Mouse (Mus musculus) urinary bladder, postnatal 36 days (tissue): ENCODE measurements around the gene Fcrl1.
A peak's percentile ranks its signal among the peaks of the same experiment; 100 is the strongest.
"Not testable (repeated sequence)": the region's sequence is repeated elsewhere in the genome, so short reads cannot be mapped to it uniquely, and the experiment has no call there.

Source experiments
- DNase-seq, 2 experiments: peaks; one replicate each; pipeline ENCODE4 v3.0.0; 2022; ENCODE audit warnings: low spot score in 2 of 2, mixed read lengths in 1 of 2

The Fcrl1 gene

GRCm38 (mm10) chr3:87376195-87377165 is at the start of gene Fcrl1:
Gene Fcrl1, plus strand, starts transcription at chr3:87376387.
- no peak for DNase-seq

- DNase-seq = no peak
Measured at GRCm38 (mm10) chr3:87337899-87338298, 38.3 kb upstream of the Fcrl1 start.

- DNase-seq = not testable (repeated sequence)
Measured at GRCm38 (mm10) chr3:87350992-87351391, 25.2 kb upstream of the Fcrl1 start.

DNA sequence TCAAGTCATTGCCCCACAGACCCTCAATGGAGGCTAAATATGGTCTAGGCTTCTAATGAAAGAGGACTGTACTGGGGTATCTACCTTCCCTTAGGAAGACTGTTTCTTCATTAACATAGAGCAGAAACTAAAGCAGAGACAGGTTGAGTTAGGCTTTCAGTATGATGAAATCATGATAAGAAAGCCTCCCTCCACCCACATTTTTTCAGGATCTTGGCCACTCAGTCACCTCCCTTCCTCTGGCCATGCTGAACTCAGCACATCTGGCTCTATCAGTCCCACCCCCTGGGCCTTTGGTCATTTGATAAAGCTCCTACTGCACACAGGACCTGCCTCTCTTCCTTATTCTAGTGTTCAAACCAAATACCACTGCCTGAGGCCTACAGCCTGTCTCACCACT is 18.6 kb upstream of the Fcrl1 start, which contains the start of gene Cd5l:
TSS of gene Cd5l (plus strand) at position 301 of the 400 bp plus-strand sequence.
- DNase-seq = no peak

- DNase-seq = no peak
Measured at GRCm38 (mm10) chr3:87359215-87359614, 17.0 kb upstream of the Fcrl1 start.

DNA sequence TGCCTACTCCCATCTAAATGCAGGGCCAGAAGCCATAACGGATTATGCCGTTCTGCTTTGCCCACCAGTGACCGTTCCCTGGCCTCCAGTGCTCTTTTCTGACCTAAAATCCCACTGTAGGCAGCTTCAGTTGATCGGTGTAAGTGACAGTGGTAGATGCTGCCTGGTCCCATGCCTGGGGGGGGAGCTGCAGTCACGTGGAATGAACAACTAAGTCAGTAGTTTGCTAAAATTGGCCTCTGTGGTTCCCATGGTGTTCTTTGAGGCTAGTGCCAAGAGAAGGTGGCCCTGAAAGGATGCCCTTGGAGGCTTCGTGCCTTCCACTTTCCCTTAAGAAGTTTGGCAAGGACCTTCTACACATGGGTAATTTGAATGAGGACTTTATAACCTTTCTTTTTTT is 15.7 kb upstream of the Fcrl1 start:
- DNase-seq = no peak

DNA sequence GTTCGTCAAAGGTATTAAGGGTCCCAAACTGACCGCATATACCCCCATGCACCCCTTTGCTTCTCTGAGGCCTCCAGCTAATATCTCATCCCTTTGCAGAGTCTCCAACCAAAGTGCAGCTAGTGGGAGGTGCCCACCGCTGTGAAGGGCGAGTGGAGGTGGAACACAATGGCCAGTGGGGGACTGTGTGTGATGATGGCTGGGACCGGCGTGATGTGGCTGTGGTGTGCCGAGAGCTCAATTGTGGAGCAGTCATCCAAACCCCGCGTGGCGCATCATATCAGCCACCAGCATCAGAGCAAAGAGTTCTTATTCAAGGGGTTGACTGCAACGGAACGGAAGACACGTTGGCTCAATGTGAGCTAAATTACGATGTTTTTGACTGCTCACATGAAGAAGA is 10.5 kb upstream of the Fcrl1 start:
- no peak for DNase-seq

DNA sequence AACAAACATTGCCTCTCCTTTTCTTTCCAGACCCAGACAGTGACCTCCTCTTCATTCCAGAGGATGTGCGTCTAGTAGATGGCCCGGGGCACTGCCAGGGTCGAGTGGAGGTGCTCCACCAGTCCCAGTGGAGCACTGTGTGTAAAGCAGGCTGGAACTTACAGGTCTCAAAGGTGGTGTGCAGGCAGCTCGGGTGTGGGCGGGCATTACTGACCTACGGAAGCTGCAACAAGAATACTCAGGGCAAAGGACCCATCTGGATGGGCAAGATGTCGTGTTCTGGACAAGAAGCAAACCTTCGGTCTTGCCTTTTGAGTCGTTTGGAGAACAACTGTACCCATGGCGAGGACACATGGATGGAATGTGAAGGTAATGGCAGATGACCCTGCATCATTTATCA is 8.7 kb upstream of the Fcrl1 start:
- no peak for DNase-seq

DNA sequence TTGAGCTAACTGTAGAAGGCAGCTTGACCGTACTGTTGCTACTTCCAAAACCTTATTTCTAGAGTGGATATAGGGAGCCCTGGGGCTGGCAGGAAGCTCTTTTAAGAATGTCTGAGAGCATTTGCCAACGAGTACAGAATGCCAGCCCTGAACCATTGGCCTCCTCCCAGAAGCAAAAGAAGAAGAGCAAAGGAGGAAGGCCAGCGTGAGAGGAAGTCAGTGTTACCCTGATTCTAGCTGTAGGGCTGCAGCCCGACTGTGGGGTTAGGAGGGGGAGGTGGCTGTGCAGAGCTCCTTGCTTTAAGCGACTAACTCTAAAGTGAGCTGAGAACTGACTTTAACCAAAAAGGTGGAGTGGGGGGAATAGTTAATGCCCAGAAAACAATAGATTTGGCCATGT is 7.0 kb upstream of the Fcrl1 start:
- no peak for DNase-seq

GRCm38 (mm10) chr3:87377228-87377627 is 1.0 kb downstream of the Fcrl1 start:
- peak; percentile 23 for DNase-seq

- no peak for DNase-seq
Measured at GRCm38 (mm10) chr3:87377719-87378118, 1.5 kb downstream of the Fcrl1 start.

DNA sequence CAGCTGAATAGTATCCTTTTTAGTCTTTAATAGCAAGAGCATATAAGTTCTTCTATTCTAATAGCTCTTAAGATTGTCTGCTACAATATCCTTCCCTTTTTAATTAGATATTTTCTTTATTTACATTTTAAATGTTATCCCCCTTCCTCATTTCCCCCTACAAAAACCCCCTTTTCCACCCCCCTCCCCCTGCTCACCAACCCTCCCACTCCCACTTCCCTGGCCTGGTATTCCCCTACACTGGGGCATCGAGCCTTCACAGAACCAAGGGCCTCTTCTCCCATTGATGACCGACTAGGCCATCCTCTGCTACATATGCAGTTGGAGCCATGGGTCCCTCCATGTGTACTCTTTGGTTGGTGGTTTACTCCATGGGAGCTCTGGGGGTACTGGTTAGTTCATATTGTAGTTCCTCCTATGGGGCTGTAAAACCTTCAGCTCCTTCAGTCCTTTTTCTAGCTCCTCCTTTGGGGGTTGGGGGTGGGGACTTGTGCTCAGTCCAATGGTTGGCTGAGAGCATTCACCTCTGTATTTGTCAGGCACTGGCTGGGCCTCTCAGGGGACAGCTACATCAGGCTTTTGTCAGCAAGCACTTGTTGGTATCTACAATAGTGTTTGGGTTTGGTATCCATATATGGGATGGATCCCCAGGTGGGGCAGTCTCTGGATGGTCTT is 3.6 kb downstream of the Fcrl1 start:
- not testable (repeated sequence) for DNase-seq

- no peak for DNase-seq
Measured at GRCm38 (mm10) chr3:87381806-87382712, 5.9 kb downstream of the Fcrl1 start.

GRCm38 (mm10) chr3:87383308-87383707 is 7.1 kb downstream of the Fcrl1 start:
- DNase-seq = no peak

- DNase-seq = no peak
Measured at GRCm38 (mm10) chr3:87385105-87385504, 8.9 kb downstream of the Fcrl1 start.

DNA sequence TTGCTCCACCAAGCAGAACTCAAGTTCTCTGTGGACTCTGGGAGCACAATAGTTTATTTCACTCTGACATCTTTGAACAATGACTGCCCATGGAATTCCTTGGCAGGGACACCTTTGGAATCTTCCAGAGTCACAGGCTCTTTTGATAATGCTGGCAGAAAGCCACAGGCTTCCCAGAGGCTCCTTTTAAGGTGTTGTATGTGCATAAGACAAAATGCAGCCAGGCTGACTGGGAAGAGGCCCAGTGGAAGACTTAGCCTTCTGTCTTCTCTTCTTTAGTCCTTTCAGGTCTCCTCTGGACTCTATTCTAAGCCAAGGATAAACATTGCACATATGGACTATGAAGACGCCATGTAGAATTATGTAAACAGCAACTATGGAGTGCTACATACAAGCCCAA is 14.7 kb downstream of the Fcrl1 start:
- no peak for DNase-seq

GRCm38 (mm10) chr3:87398809-87399208 is 22.6 kb downstream of the Fcrl1 start:
- DNase-seq = no peak

DNA sequence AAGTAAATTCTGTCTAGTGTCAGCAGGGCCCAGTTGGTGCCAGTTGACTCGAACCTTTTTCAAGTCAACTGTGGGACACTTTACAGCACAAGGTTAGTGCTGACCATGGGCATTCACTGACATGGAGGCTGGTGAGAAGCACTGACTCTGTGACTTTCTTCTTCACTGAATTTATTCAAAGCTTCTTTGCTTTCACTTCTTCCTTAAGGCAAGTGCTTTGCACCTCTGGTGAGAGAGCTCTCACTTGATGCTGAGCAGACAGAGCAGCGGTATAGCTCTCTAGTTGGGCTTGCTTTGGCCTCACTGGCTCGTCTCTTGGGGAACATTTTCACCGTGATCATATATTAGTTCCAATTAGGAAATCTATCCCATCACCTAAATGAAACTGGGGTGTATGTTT is 23.7 kb downstream of the Fcrl1 start:
- DNase-seq = no peak

DNA sequence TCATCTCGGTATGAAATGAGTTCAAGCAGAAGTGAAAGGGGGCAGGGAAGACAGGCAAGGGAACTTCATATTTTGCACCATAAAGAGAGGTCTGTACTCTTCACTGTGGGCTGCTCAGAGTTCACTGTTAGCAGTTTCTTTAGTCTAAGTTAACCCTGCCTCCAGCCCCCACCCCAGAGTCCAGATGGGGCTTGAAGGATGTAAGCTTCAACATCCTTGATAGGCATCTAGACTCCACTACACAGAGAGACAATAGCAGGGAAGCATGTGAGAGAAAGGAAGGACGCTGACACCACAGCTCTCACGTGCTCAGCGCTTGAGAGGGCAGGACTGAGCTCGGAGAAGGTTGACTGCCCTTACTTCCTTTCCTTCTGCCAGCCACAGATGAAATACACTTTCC is 25.1 kb downstream of the Fcrl1 start:
- DNase-seq = no peak

DNA sequence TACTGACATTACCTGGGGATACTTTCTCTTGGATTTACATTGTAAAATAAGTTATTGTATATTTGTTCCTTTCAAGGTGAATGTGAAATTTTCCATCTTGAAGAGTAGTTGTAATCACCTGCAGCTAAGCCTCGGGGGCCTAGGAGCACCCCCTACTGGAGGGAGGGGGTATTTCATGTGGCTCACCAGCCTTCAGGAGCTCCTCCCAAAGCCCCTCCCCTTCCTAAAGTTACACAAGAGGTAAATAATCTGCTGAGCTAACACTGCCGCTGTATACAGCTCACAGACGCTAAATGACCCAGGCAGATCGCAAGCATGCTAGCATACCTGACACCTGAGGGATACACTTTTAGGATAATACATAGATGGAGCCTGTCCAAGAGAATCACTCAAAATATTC is 32.0 kb downstream of the Fcrl1 start:
- DNase-seq = peak; percentile 6 to 19

DNA sequence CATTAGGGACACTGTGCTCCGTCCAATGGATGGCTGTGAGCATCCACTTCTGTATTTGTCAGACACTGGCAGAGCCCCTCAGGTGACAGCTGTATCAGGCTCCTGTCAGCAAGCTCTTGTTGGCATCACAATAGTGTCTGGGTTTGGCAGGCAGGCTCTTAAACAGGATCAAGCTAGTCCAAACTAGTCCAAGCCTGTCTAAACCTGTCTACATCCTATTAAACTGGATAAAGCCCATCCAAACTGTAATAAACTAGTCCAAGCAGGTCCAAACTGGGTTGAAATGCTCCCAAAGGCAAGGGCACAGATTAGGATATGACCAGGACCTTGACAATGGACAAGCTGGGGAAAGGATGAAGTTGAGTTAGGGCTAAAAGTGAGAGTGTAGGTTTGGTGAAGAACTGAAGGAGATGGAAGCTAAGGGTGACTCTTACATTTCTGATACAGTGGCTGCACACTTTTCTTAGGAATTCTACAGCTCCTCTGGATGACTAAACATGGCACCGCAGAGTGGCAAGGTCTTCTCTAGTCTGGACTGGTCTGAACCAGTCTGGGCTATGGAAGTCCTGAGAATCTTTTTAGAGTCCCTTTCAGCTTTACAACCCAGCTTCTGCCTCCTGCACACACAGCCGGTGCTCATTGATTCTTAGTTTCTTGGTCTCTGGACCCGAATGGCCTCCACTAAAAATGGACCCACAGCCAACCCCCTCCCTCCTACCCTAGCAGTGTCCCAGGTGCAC is 33.2 kb downstream of the Fcrl1 start:
- DNase-seq = no peak
